Mouse (Mus musculus): ENCODE measurements around the gene Mknk2. TPM values are rescaled to one million over a fixed set of nuclear protein-coding genes. Genes with fewer than 3 reads are reported as not detected.

Gene Mknk2
- total and polyA plus RNA-seq, 2 experiments from 2014 or later, result 40.5 to 84.5 TPM

DNA sequence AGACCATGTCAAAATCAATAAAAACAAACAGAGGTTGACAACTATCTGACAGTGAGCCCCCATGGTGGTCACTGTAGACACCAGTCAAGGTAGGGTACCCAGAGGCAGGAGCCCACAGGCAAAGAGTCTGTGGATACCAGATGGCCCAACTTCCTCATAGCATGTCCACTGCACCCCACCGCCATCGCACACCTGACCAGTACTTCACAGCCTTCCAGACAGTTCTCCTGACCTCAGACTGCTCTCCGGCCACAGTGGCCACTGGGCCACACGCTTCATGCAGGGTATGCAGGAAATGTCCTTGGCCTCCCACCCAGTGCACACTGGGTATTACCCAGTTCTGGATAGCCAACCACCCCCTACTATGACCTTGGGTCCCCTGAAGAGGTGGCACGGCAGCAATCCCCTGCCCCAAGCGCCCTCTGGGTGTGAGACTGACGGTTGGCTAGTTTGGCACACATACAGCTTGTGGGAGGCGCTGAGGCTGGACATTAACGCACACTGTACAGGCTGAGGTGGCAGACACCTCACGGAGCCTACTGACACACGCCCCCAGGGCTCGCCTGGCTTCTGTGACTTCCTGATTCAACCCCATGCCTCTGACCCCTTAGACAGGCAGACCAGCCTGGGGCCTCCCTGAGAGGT lies 15.6 kb upstream of the Mknk2 start:
- H3K27ac ChIP-seq, result no peak overlapping the region
- no peak overlapping the region for H3K9ac ChIP-seq (replicated peaks; ENCODE audit: low read length)
- no peaks in the 10 kb centered on the region for H3K4me1 ChIP-seq (ENCODE audit: insufficient read depth, low read length)
- no peak for DNase-seq (ENCODE audit: low spot score)
- TF ChIP-seq CTCF (IDR thresholded peaks at IDR 0.05; ENCODE audit: low read depth), result no peak
- no peak overlapping the region for H3K4me2 ChIP-seq (ENCODE audit: low read depth, low read length)
- ATAC-seq, result no peak
- no peaks in the 10 kb centered on the region for H3K9me3 ChIP-seq (ENCODE audit: low read length)
- H3K36me3 ChIP-seq (ENCODE audit: insufficient read depth, low read length), result peaks cover 23% of the 10 kb centered on the region; the same call in 1 of the 2 replicates
- whole genome bisulfite sequencing, result 88% methylated on average over 12 of the region's 12 CpGs
- no peaks in the 10 kb centered on the region for H3K27me3 ChIP-seq (ENCODE audit: insufficient read depth, low read length)
- no peak overlapping the region for H3K4me3 ChIP-seq (ENCODE audit: low read length)

- H3K27me3 ChIP-seq (ENCODE audit: insufficient read depth, low read length), result no peaks in the 10 kb centered on the region
- H3K4me2 ChIP-seq (ENCODE audit: low read depth, low read length), result no peak overlapping the region
- no peaks in the 10 kb centered on the region for H3K9me3 ChIP-seq (ENCODE audit: low read length)
- WGBS, result 73% methylated on average over 14 of the region's 14 CpGs
- peaks cover 23% of the 10 kb centered on the region; the same call in 1 of the 2 replicates for H3K36me3 ChIP-seq (ENCODE audit: insufficient read depth, low read length)
- H3K4me1 ChIP-seq (ENCODE audit: insufficient read depth, low read length), result no peaks in the 10 kb centered on the region
- DNase-seq (ENCODE audit: low spot score) (no peak), ATAC-seq (no peak)
- no peak overlapping the region for H3K27ac ChIP-seq
- no peak for TF ChIP-seq CTCF (IDR thresholded peaks at IDR 0.05; ENCODE audit: low read depth)
- no peak overlapping the region for H3K4me3 ChIP-seq (ENCODE audit: low read length)
- H3K9ac ChIP-seq (replicated peaks; ENCODE audit: low read length), result no peak overlapping the region
Measured at GRCm38 (mm10) chr10:80692249-80693165, 14.6 kb upstream of the Mknk2 start.

DNA sequence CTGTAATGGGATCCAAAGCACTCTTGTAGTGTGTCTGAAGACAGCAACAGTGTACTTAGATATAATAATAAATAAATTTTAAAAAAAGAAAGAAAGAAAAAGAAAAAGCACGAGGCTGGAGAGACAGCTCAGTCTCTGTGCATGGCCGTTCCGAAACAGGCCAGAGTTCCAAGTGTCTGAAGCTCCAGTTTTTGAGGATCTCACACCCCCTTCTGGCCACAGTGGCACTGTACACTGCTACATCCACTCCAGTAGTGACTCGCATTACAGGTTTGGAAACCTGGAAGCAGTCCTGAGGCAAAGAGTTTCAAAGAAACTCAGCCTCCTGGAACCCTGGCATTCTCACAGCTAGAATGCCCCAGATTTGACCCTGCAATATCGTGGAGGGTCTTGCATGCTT lies 9.9 kb upstream of the Mknk2 start:
- Histone ChIP-seq H3K9ac (replicated peaks; ENCODE audit: low read length) (no peak overlapping the region), H3K9me3 (ENCODE audit: low read length) (no peaks in the 10 kb centered on the region), H3K27ac (no peak overlapping the region), H3K4me3 (ENCODE audit: low read length) (no peak overlapping the region), H3K36me3 (ENCODE audit: insufficient read depth, low read length) (peaks cover 34% of the 10 kb centered on the region), H3K4me2 (ENCODE audit: low read depth, low read length) (no peak overlapping the region), H3K27me3 (ENCODE audit: insufficient read depth, low read length) (no peaks in the 10 kb centered on the region), H3K4me1 (ENCODE audit: insufficient read depth, low read length) (no peaks in the 10 kb centered on the region)
- ATAC-seq (peak; percentile 78), DNase-seq (ENCODE audit: low spot score) (peak; percentile 84)
- WGBS, result 34% methylated on average over 5 of the region's 5 CpGs
- peak; percentile 81 for TF ChIP-seq CTCF (IDR thresholded peaks at IDR 0.05; ENCODE audit: low read depth)

DNA sequence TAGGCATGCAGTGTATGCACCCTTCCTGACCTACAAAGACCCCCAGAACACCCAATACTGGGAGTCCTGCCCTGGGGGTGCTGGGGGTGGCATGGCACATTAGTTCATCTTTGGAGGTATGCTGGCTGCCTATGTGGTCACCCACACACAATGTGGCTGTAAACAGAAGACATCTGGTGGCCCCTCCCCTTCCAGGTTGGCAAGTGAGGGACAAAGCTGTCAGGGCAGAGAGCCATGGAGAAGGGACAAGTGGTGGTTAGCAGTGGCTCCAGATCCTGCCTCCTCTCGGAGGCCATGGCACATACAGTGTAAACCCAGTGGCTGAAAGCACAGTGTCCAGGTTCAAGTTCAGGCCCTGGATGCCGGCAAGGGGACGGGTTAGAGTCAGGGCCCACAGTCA lies 8.7 kb upstream of the Mknk2 start:
- WGBS, result 84% methylated on average over 3 of the region's 3 CpGs
- H3K4me1 ChIP-seq (ENCODE audit: insufficient read depth, low read length), result no peaks in the 10 kb centered on the region
- no peak for TF ChIP-seq CTCF (IDR thresholded peaks at IDR 0.05; ENCODE audit: low read depth)
- H3K36me3 ChIP-seq (ENCODE audit: insufficient read depth, low read length), result peaks cover 34% of the 10 kb centered on the region
- no peak overlapping the region for H3K27ac ChIP-seq
- no peak overlapping the region for H3K9ac ChIP-seq (replicated peaks; ENCODE audit: low read length)
- no peak overlapping the region for H3K4me2 ChIP-seq (ENCODE audit: low read depth, low read length)
- H3K9me3 ChIP-seq (ENCODE audit: low read length), result no peaks in the 10 kb centered on the region
- H3K4me3 ChIP-seq (ENCODE audit: low read length), result no peak overlapping the region
- no peak for ATAC-seq
- no peak for DNase-seq (ENCODE audit: low spot score)
- H3K27me3 ChIP-seq (ENCODE audit: insufficient read depth, low read length), result no peaks in the 10 kb centered on the region

DNA sequence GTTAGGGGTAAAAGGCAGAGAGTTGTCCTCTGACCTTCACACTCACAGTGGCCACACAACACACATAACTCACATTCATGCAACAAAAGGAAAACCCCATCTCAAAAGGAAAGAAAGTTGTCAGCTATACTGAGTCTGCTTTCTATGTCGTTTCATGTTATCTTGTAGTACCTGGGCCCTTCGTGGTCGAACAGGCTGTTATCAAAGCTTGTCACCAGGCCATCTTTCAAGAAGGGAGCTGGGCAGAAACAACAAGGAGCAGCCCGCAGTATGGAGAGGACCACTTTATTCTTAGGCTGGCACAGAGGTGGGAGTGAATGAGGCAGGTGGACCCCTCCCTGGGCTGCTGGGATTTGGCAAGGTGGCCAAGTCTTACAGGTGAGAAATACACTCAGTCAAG lies 7.1 kb upstream of the Mknk2 start:
- 92% methylated on average over 4 of the region's 4 CpGs for WGBS
- H3K27ac ChIP-seq, result no peak overlapping the region
- no peak overlapping the region for H3K4me2 ChIP-seq (ENCODE audit: low read depth, low read length)
- H3K27me3 ChIP-seq (ENCODE audit: insufficient read depth, low read length), result no peaks in the 10 kb centered on the region
- no peak overlapping the region for H3K9ac ChIP-seq (replicated peaks; ENCODE audit: low read length)
- H3K36me3 ChIP-seq (ENCODE audit: insufficient read depth, low read length), result peaks cover 29% of the 10 kb centered on the region
- DNase-seq (ENCODE audit: low spot score), result no peak
- no peaks in the 10 kb centered on the region for H3K9me3 ChIP-seq (ENCODE audit: low read length)
- ATAC-seq, result no peak
- H3K4me1 ChIP-seq (ENCODE audit: insufficient read depth, low read length), result no peaks in the 10 kb centered on the region
- H3K4me3 ChIP-seq (ENCODE audit: low read length), result no peak overlapping the region
- TF ChIP-seq CTCF (IDR thresholded peaks at IDR 0.05; ENCODE audit: low read depth), result no peak

DNA sequence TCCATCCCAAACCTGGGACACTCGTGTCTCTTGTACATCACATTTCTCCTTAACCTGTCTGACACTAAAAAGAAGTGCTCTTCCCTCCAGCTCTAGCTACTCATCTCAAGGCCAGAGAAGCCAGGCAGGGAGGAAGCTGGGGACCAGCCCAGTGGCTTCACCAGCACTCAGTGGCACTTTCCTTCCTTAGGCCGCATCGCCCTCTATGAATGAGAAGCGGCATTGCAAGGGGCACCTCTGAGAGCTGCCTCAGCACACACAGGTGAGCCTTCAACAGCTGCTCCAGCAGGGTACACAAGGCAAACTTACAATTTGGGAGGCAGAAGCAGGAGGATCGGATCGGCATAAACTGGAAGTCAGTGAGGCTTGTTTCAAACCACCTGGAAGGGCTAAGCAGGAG lies 6.3 kb upstream of the Mknk2 start:
- H3K9me3 ChIP-seq (ENCODE audit: low read length), result no peaks in the 10 kb centered on the region
- TF ChIP-seq CTCF (IDR thresholded peaks at IDR 0.05; ENCODE audit: low read depth), result peak; percentile 79

More for the DNA sequence above, 6.3 kb upstream of the Mknk2 start:
- 0 out of 2 replicates have a peak, but pooled peaks cover 2% of the 10 kb centered on the region for H3K4me1 ChIP-seq (ENCODE audit: insufficient read depth, low read length)
- H3K27ac ChIP-seq, result no peak overlapping the region
- H3K4me2 ChIP-seq (ENCODE audit: low read depth, low read length), result no peak overlapping the region
- no peak overlapping the region for H3K9ac ChIP-seq (replicated peaks; ENCODE audit: low read length)
- 54% methylated on average over 6 of the region's 6 CpGs for WGBS
- peaks cover 21% of the 10 kb centered on the region for H3K36me3 ChIP-seq (ENCODE audit: insufficient read depth, low read length)
- ATAC-seq (no peak), DNase-seq (ENCODE audit: low spot score) (peak; percentile 44)
- no peaks in the 10 kb centered on the region for H3K27me3 ChIP-seq (ENCODE audit: insufficient read depth, low read length)
- H3K4me3 ChIP-seq (ENCODE audit: low read length), result no peak overlapping the region
